Mouse (Mus musculus): ENCODE results near the gene Ddx11. TPM values are rescaled to one million over a fixed set of nuclear protein-coding genes. Genes with fewer than 3 reads are reported as not detected.

Gene Ddx11
- polyA plus RNA-seq (2014; fragmentation: Nextera tagmentation; extraction: Ambion mirVana), result 17.6 and 19.4 TPM in 2 replicates

DNA sequence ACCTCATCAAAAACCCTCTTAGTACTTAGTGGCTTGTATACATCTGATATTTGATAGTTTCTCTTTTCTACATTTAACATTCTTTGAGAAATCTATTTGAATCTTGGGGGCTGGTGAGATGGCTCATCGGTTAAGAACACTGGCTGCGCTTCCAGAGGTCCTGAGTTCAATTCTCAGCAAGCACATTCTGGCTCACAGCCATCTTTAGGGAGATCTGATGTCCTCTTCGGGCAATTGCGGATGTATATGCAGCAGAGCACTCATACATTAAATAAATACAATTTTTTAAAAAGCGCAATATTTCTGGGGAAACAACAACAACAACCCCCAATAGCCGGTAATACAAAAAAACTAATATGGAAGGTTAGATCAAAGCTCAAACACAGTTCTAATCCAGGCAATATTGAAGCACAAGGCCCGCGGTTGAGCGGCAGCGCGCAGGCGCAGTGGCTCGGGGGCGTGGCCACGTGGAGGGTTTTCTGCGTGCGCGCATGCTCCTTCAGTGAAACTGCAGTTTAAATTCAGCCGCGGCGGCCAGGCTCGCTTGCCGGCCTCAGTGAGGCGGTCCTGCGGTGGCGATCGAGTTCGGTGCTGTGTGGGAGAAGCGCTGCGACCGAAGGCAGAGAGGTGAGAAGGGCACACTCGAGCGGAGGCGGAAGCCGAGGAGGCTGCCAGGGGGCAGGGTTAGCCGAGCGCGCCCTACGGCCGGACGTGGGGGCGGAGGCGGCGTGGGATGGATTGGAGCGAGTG is at the start of gene Ddx11:
Gene Ddx11 (plus strand): TSS at position 455 of the 750 bp plus-strand sequence.
- Histone ChIP-seq H3K27ac (replicated peaks; ENCODE audit: low read depth, low read length) (peak within 1 kb of the TSS; percentile 82), H3K9me3 (replicated peaks; ENCODE audit: control insufficient read depth, low read length) (no peaks in the 10 kb centered on the region), H3K27me3 (ENCODE audit: control insufficient read depth, insufficient read depth, low read length) (no peaks in the 10 kb centered on the region), H3K36me3 (replicated peaks; ENCODE audit: control insufficient read depth, insufficient read depth, low read depth, low read length) (peaks cover 3% of the 10 kb centered on the region), H3K4me1 (ENCODE audit: control insufficient read depth, insufficient read depth, low read length) (no peaks in the 10 kb centered on the region), H3K9ac (replicated peaks; ENCODE audit: low read length) (peak within 1 kb of the TSS; percentile 80), H3K4me2 (ENCODE audit: low read depth, low read length) (peak within 1 kb of the TSS; percentile 48), H3K4me3 (ENCODE audit: low read depth, low read length) (peak within 1 kb of the TSS; percentile 80)
- 5% methylated on average over 45 of the region's 45 CpGs for WGBS
- DNase-seq (ENCODE audit: low spot score) (peak; percentile 93), ATAC-seq (replicated peaks; ENCODE audit: insufficient number of reproducible peaks, low FRiP score, low TSS enrichment, low read depth) (peak; percentile 83)

DNA sequence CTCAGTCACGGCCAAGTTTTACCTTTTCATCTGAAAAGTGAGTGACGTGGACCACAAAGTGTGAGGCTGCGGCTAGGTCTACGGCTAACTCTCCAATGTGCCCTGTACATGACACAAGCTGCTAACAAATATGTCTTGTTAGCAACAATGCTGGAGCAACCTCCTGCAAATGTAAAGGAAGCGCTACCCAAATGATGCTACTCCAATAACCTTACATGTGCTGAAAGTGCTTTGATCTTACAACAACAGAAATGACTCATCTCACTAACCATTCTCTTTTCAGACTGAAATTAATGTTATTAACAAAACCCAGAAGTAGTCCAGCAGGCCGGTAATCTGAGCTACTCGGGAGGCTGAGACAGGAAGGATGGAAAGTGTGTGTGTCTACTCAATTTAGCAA is 49.3 kb upstream of the Ddx11 start:
- 86% methylated on average over 7 of the region's 7 CpGs for WGBS
- DNase-seq (ENCODE audit: low spot score) (no peak), ATAC-seq (replicated peaks; ENCODE audit: insufficient number of reproducible peaks, low FRiP score, low TSS enrichment, low read depth) (no peak)
- H3K4me2 ChIP-seq (ENCODE audit: low read depth, low read length), result no peak overlapping the region
- H3K27me3 ChIP-seq (ENCODE audit: control insufficient read depth, insufficient read depth, low read length), result no peaks in the 10 kb centered on the region
- H3K4me3 ChIP-seq (ENCODE audit: low read depth, low read length), result no peak overlapping the region
- no peaks in the 10 kb centered on the region for H3K9me3 ChIP-seq (replicated peaks; ENCODE audit: control insufficient read depth, low read length)
- no peaks in the 10 kb centered on the region for H3K36me3 ChIP-seq (replicated peaks; ENCODE audit: control insufficient read depth, insufficient read depth, low read depth, low read length)
- no peak overlapping the region for H3K27ac ChIP-seq (replicated peaks; ENCODE audit: low read depth, low read length)
- no peak overlapping the region for H3K9ac ChIP-seq (replicated peaks; ENCODE audit: low read length)
- no peaks in the 10 kb centered on the region for H3K4me1 ChIP-seq (ENCODE audit: control insufficient read depth, insufficient read depth, low read length)

GRCm38 (mm10) chr17:66075827-66076173 is 47.5 kb upstream of the Ddx11 start:
- H3K4me3 ChIP-seq (ENCODE audit: low read depth, low read length), result peak overlapping the region; percentile 94
- H3K4me2 ChIP-seq (ENCODE audit: low read depth, low read length), result peak overlapping the region; percentile 86
- DNase-seq (ENCODE audit: low spot score), result peak; percentile 64
- H3K9me3 ChIP-seq (replicated peaks; ENCODE audit: control insufficient read depth, low read length), result no peaks in the 10 kb centered on the region
- H3K36me3 ChIP-seq (replicated peaks; ENCODE audit: control insufficient read depth, insufficient read depth, low read depth, low read length), result no peaks in the 10 kb centered on the region
- no peak for ATAC-seq (replicated peaks; ENCODE audit: insufficient number of reproducible peaks, low FRiP score, low TSS enrichment, low read depth)
- no peaks in the 10 kb centered on the region for H3K27me3 ChIP-seq (ENCODE audit: control insufficient read depth, insufficient read depth, low read length)
- 5% methylated on average over 12 of the region's 12 CpGs for WGBS
- peak overlapping the region; percentile 78; the same call in 1 of the 2 replicates for H3K27ac ChIP-seq (replicated peaks; ENCODE audit: low read depth, low read length)
- H3K9ac ChIP-seq (replicated peaks; ENCODE audit: low read length), result peak overlapping the region; percentile 74
- no peaks in the 10 kb centered on the region for H3K4me1 ChIP-seq (ENCODE audit: control insufficient read depth, insufficient read depth, low read length)

- H3K9ac ChIP-seq (replicated peaks; ENCODE audit: low read length), result peak overlapping the region; percentile 74
- no peaks in the 10 kb centered on the region for H3K36me3 ChIP-seq (replicated peaks; ENCODE audit: control insufficient read depth, insufficient read depth, low read depth, low read length)
- H3K9me3 ChIP-seq (replicated peaks; ENCODE audit: control insufficient read depth, low read length), result no peaks in the 10 kb centered on the region
- peak; percentile 89 for ATAC-seq (replicated peaks; ENCODE audit: insufficient number of reproducible peaks, low FRiP score, low TSS enrichment, low read depth)
- DNase-seq (ENCODE audit: low spot score), result peak; percentile 32
- H3K4me1 ChIP-seq (ENCODE audit: control insufficient read depth, insufficient read depth, low read length), result no peaks in the 10 kb centered on the region
- H3K27me3 ChIP-seq (ENCODE audit: control insufficient read depth, insufficient read depth, low read length), result no peaks in the 10 kb centered on the region
- under 1% methylated on average over 84 of the region's 95 CpGs for WGBS
- H3K4me2 ChIP-seq (ENCODE audit: low read depth, low read length), result peak overlapping the region; percentile 86
- peak overlapping the region; percentile 78 for H3K27ac ChIP-seq (replicated peaks; ENCODE audit: low read depth, low read length)
- peak overlapping the region; percentile 94 for H3K4me3 ChIP-seq (ENCODE audit: low read depth, low read length)
Measured at GRCm38 (mm10) chr17:66076174-66076927, 47.0 kb upstream of the Ddx11 start.

GRCm38 (mm10) chr17:66076934-66077333 is 46.4 kb upstream of the Ddx11 start, which contains the start of gene Ankrd12:
Gene Ankrd12, minus strand, starts transcription at chr17:66077089.
- no peaks in the 10 kb centered on the region for H3K9me3 ChIP-seq (replicated peaks; ENCODE audit: control insufficient read depth, low read length)
- no peaks in the 10 kb centered on the region for H3K36me3 ChIP-seq (replicated peaks; ENCODE audit: control insufficient read depth, insufficient read depth, low read depth, low read length)
- H3K4me1 ChIP-seq (ENCODE audit: control insufficient read depth, insufficient read depth, low read length), result no peaks in the 10 kb centered on the region
- H3K27me3 ChIP-seq (ENCODE audit: control insufficient read depth, insufficient read depth, low read length), result no peaks in the 10 kb centered on the region
- H3K9ac ChIP-seq (replicated peaks; ENCODE audit: low read length), result peak within 1 kb of the TSS; percentile 74
- peak within 1 kb of the TSS; percentile 78 for H3K27ac ChIP-seq (replicated peaks; ENCODE audit: low read depth, low read length)
- DNase-seq (ENCODE audit: low spot score) (peak; percentile 93), ATAC-seq (replicated peaks; ENCODE audit: insufficient number of reproducible peaks, low FRiP score, low TSS enrichment, low read depth) (peak; percentile 93)
- WGBS, result under 1% methylated on average over 53 of the region's 53 CpGs
- H3K4me3 ChIP-seq (ENCODE audit: low read depth, low read length), result peak within 1 kb of the TSS; percentile 94
- peak within 1 kb of the TSS; percentile 86 for H3K4me2 ChIP-seq (ENCODE audit: low read depth, low read length)

DNA sequence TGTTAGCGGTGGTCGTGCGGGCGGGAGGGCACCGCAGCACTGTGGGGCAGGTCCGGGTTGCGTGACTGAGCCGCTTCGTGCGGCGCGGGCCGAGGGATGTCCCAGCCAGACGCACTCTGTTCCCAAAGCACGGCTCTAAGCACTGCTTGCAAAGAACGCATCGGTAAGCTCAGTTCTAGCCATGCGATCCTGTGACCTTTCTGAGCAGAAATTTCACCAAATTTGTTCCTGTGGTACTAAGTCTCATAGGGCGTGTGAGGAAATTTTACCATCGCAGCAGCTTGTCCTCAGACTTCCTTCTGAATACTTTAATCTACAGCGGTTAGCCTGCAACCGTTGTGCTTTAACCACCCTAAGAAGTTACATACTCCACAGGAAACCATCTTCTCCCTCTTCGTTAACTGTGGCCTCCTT is 45.9 kb upstream of the Ddx11 start:
- ATAC-seq (replicated peaks; ENCODE audit: insufficient number of reproducible peaks, low FRiP score, low TSS enrichment, low read depth) (peak; percentile 72), DNase-seq (ENCODE audit: low spot score) (peak; percentile 39)
- H3K4me1 ChIP-seq (ENCODE audit: control insufficient read depth, insufficient read depth, low read length), result no peaks in the 10 kb centered on the region
- peak overlapping the region; percentile 94 for H3K4me3 ChIP-seq (ENCODE audit: low read depth, low read length)
- WGBS, result under 1% methylated on average over 23 of the region's 23 CpGs
- peak overlapping the region; percentile 86 for H3K4me2 ChIP-seq (ENCODE audit: low read depth, low read length)
- H3K36me3 ChIP-seq (replicated peaks; ENCODE audit: control insufficient read depth, insufficient read depth, low read depth, low read length), result no peaks in the 10 kb centered on the region
- H3K27ac ChIP-seq (replicated peaks; ENCODE audit: low read depth, low read length), result peak overlapping the region; percentile 78
- H3K27me3 ChIP-seq (ENCODE audit: control insufficient read depth, insufficient read depth, low read length), result no peaks in the 10 kb centered on the region
- H3K9me3 ChIP-seq (replicated peaks; ENCODE audit: control insufficient read depth, low read length), result no peaks in the 10 kb centered on the region
- peak overlapping the region; percentile 74 for H3K9ac ChIP-seq (replicated peaks; ENCODE audit: low read length)

DNA sequence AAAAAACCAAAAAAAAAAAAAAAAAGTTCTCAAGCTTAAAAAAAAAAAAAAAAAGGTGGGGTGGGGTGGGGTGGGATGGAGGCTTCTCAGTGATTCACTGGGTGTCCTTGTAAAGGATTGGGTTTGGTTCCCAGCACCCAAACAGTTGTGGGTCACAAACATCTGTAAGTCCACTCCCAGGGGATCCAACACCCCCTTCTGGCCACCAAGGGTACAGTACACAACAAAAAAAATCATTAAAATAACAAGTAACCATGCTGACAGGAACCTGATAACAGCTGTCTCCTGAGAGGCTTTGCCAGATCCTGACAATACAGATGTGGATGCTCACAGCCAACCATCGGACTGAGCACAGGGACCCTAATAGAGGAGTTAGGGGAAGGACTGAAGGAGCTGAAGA is 38.8 kb upstream of the Ddx11 start:
- H3K36me3 ChIP-seq (replicated peaks; ENCODE audit: control insufficient read depth, insufficient read depth, low read depth, low read length), result peaks cover 2% of the 10 kb centered on the region

DNA sequence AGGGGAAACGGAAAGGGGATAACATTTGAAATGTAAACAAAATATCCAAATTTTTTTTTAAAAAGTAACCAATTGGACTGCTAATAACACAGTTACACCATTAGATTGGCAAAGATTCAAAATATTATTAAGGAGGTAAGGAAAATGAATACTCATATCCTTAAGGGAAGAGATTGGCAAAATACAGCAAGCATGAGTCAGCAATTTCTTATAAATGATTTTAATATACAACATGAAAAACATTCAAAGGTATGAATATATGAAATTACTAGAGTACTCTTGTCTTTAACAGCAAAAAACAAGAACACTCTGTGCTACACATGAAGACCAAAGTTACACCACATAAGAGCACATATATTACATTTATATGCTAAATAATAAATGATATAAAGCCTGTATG is 38.3 kb upstream of the Ddx11 start:
- Histone ChIP-seq H3K27ac (replicated peaks; ENCODE audit: low read depth, low read length) (no peak overlapping the region), H3K9me3 (replicated peaks; ENCODE audit: control insufficient read depth, low read length) (no peaks in the 10 kb centered on the region), H3K27me3 (ENCODE audit: control insufficient read depth, insufficient read depth, low read length) (no peaks in the 10 kb centered on the region), H3K4me1 (ENCODE audit: control insufficient read depth, insufficient read depth, low read length) (no peaks in the 10 kb centered on the region), H3K4me2 (ENCODE audit: low read depth, low read length) (no peak overlapping the region), H3K9ac (replicated peaks; ENCODE audit: low read length) (no peak overlapping the region), H3K4me3 (ENCODE audit: low read depth, low read length) (no peak overlapping the region), H3K36me3 (replicated peaks; ENCODE audit: control insufficient read depth, insufficient read depth, low read depth, low read length) (peaks cover 2% of the 10 kb centered on the region)
- no peak for DNase-seq (ENCODE audit: low spot score)
- no peak for ATAC-seq (replicated peaks; ENCODE audit: insufficient number of reproducible peaks, low FRiP score, low TSS enrichment, low read depth)
- WGBS, result 87% methylated on average over 1 of the region's 1 CpGs

More for the DNA sequence above, 38.8 kb upstream of the Ddx11 start:
- Histone ChIP-seq H3K27ac (replicated peaks; ENCODE audit: low read depth, low read length) (no peak overlapping the region), H3K9ac (replicated peaks; ENCODE audit: low read length) (no peak overlapping the region), H3K9me3 (replicated peaks; ENCODE audit: control insufficient read depth, low read length) (no peaks in the 10 kb centered on the region), H3K27me3 (ENCODE audit: control insufficient read depth, insufficient read depth, low read length) (no peaks in the 10 kb centered on the region), H3K4me3 (ENCODE audit: low read depth, low read length) (no peak overlapping the region), H3K4me1 (ENCODE audit: control insufficient read depth, insufficient read depth, low read length) (no peaks in the 10 kb centered on the region), H3K4me2 (ENCODE audit: low read depth, low read length) (no peak overlapping the region)
- DNase-seq (ENCODE audit: low spot score), result no peak
- ATAC-seq (replicated peaks; ENCODE audit: insufficient number of reproducible peaks, low FRiP score, low TSS enrichment, low read depth), result no peak
- 82% methylated on average over 1 of the region's 1 CpGs for WGBS
